Mouse (Mus musculus) neural tube, embryonic 11.5 days (tissue): Measurements from ENCODE around the gene Ucp2. TPM values are rescaled to one million over a fixed set of nuclear protein-coding genes. Genes with fewer than 3 reads are reported as not detected.

ENCODE experiments used
- ATAC-seq: fragments of 200-750 bp; cut with Nextera tagmentation; 2 replicates; pipeline ENCODE4 v1.8.0; 2017; ENCODE audit warnings: moderate number of reproducible peaks, mild to moderate bottlenecking, moderate TSS enrichment, moderate library complexity; ENCODE audit not compliant: insufficient read depth, low FRiP score, low TSS enrichment
- DNase-seq: peaks from one replicate; pipeline ENCODE4 v3.0.0-alpha.2; 2015; ENCODE audit warnings: low spot score
- H3K27ac ChIP-seq: fragments of 300-500 bp; sonication (generic); 2 replicates; pipeline ENCODE4 v1.5.1; 2014; ENCODE audit warnings: low read depth, mild to moderate bottlenecking, low read length
- H3K27me3 ChIP-seq: fragments of 300-500 bp; sonication (generic); 2 replicates; pipeline ENCODE4 v1.6.1; 2014; ENCODE audit warnings: mild to moderate bottlenecking, low read length, mixed read lengths; ENCODE audit not compliant: control insufficient read depth, insufficient read depth
- H3K36me3 ChIP-seq: fragments of 300-500 bp; sonication (generic); 2 replicates; pipeline ENCODE4 v1.6.1; 2014; ENCODE audit warnings: mild to moderate bottlenecking, low read length, moderate library complexity, mixed read lengths; ENCODE audit not compliant: control insufficient read depth, insufficient read depth
- H3K4me1 ChIP-seq: fragments of 300-500 bp; sonication (generic); 2 replicates; pipeline ENCODE4 v1.6.1; 2014; ENCODE audit warnings: low read length, mixed read lengths; ENCODE audit not compliant: control insufficient read depth, insufficient read depth
- H3K4me2 ChIP-seq: fragments of 300-500 bp; sonication (generic); 2 replicates; pipeline ENCODE4 v1.6.1; 2014; ENCODE audit warnings: low read depth, mild to moderate bottlenecking, moderate library complexity
- H3K4me3 ChIP-seq: fragments of 300-500 bp; sonication (generic); 2 replicates; pipeline ENCODE4 v1.5.1; 2014; ENCODE audit warnings: low read depth, low read length
- H3K9ac ChIP-seq: fragments of 300-500 bp; sonication (generic); 2 replicates; pipeline ENCODE4 v1.6.1; 2014; ENCODE audit warnings: mild to moderate bottlenecking, low read length
- H3K9me3 ChIP-seq: fragments of 300-500 bp; sonication (generic); 2 replicates; pipeline ENCODE4 v1.6.1; 2016; ENCODE audit warnings: low read length; ENCODE audit not compliant: control insufficient read depth
- WGBS: fragments of 180-500 bp; shearing (Covaris S2); extraction: QIAGEN DNeasy Blood & Tissue Kit; methylation state at CpG from one replicate; pipeline ENCODE4 v1.1.7; 2014; 5-methylcytosine and 5-hydroxymethylcytosine counted together
- polyA plus RNA-seq: library from polyadenylated mRNA; unstranded; fragments of >200 nt; fragmentation: Nextera tagmentation; extraction: Ambion mirVana; gene quantifications from 2 replicates; pipeline ENCODE4 v1.2.1, GENCODE M21; 2014

Ucp2 gene
- polyA plus RNA-seq, 1 experiment from 2014 or later: 88.8 TPM

DNA sequence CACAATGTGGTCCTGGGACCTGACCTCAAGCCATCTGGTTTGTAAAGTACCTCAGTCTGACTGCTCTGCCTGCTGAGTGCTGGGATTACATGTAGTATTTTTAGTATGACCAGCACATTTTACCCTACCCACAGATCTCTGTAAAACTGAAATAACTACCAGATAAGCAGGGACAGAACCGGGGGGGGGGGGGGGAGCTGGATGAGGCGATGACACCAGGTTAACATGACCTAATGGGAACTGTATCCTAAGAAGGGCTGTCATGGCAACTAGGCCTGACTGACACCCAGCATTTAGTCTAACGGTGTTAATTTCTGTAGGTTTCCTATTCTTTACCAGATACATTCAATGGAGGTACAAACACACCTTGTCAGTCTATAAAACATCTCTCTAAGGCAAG lies 56.7 kb downstream of the Ucp2 start:
- WGBS: 93% methylated on average over 3 of the region's 3 CpGs
- Histone ChIP-seq H3K27me3 (no peaks in the 10 kb centered on the region), H3K9me3 (no peaks in the 10 kb centered on the region), H3K9ac (no peak overlapping the region), H3K4me2 (no peak overlapping the region), H3K4me1 (no peaks in the 10 kb centered on the region), H3K4me3 (no peak overlapping the region), H3K27ac (no peak overlapping the region), H3K36me3 (no peaks in the 10 kb centered on the region; the same call in 1 of the 2 replicates)
- DNase-seq: no peak
- ATAC-seq: no peak

DNA sequence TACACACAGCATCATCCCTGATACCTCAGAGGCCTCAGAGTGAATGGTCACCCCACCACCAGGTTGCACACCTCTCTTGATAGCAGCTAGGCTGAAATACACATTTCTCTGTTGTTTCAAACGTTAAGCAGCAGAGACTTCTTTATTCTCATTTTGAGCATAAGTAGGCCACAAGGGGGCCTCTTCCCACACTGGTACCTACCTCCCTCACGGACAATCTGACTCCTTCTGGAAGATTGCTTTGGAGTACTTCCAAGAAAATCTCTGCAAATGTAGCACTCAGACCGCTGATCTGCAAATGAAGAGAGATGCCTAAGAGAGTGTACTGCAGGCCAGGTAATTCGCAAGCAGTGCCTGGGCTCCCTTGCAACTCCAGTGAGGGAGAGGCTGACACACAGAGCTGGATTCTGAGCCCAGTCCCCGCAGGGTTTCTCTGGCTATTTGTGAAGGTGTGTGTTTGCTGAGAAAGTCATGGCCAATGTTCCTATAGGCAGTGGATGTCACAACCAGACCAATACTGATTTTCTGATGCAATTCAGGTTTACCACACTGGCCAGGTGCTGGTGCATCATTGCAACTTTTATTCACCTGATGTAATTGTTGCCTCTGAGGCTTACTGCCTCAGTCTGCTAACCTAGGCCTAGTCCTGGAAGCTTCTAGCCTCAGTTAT lies 57.3 kb downstream of the Ucp2 start:
- ATAC-seq (no peak), DNase-seq (no peak)
- no peak overlapping the region for H3K9ac ChIP-seq
- 70% methylated on average over 5 of the region's 5 CpGs for WGBS
- no peak overlapping the region for H3K27ac ChIP-seq
- no peaks in the 10 kb centered on the region for H3K9me3 ChIP-seq
- no peaks in the 10 kb centered on the region; the same call in 1 of the 2 replicates for H3K36me3 ChIP-seq
- H3K27me3 ChIP-seq: no peaks in the 10 kb centered on the region
- H3K4me1 ChIP-seq: no peaks in the 10 kb centered on the region
- no peak overlapping the region for H3K4me2 ChIP-seq
- H3K4me3 ChIP-seq: no peak overlapping the region

Other genes starting within 250 kb of the Ucp2 start
- 4.9 and 6.1 TPM in 2 replicates for gene P4ha3, start 207.8 kb upstream of the Ucp2 start, polyA plus RNA-seq
- gene C2cd3, start 121.1 kb upstream of the Ucp2 start, polyA plus RNA-seq: 34.2 and 42.3 TPM in 2 replicates
- 116 and 124 TPM in 2 replicates for gene Ppme1, start 121.0 kb upstream of the Ucp2 start, polyA plus RNA-seq
- gene Ucp3, start 20.3 kb upstream of the Ucp2 start, polyA plus RNA-seq: not detected in 2 replicates
- 0.25 and 0.84 TPM in 2 replicates for gene Dnajb13, start 21.6 kb downstream of the Ucp2 start, polyA plus RNA-seq
- 18.9 and 20.0 TPM in 2 replicates for gene Coa4, start 43.7 kb downstream of the Ucp2 start, polyA plus RNA-seq
- gene Rab6a, start 114.1 kb downstream of the Ucp2 start, polyA plus RNA-seq: 194 and 200 TPM in 2 replicates
- gene Mrpl48, start 115.0 kb downstream of the Ucp2 start, polyA plus RNA-seq: 57.4 and 60.8 TPM in 2 replicates
- gene Plekhb1, start 169.1 kb downstream of the Ucp2 start, polyA plus RNA-seq: 7.9 and 8.4 TPM in 2 replicates
- 45.2 and 56.6 TPM in 2 replicates for gene Fam168a, start 213.3 kb downstream of the Ucp2 start, polyA plus RNA-seq